Mouse (Mus musculus) left cerebral cortex, postnatal 25 days (tissue): ENCODE results near the gene Anapc2. TPM values are rescaled to one million over a fixed set of nuclear protein-coding genes. Genes with fewer than 3 reads are reported as not detected.

Experiments
- DNase-seq, 2 experiments: peaks; one replicate each; pipeline ENCODE4 v3.0.0; 2022; ENCODE audit warnings: low spot score in 2 of 2, mixed read lengths in 1 of 2
- intact Hi-C: fragments of 180-260 bp; cut with DNase I; formaldehyde crosslinking; loops from one replicate; pipeline ENCODE4 v1.15.1; 2025
- total RNA-seq, 2 experiments: library from RNA; stranded (reverse); gene quantifications; 2 replicates each; pipeline ENCODE4 v1.2.3; 2021

Gene Anapc2
- 10 to 100 TPM; 73.0 to 77.2 TPM for total RNA-seq

DNA sequence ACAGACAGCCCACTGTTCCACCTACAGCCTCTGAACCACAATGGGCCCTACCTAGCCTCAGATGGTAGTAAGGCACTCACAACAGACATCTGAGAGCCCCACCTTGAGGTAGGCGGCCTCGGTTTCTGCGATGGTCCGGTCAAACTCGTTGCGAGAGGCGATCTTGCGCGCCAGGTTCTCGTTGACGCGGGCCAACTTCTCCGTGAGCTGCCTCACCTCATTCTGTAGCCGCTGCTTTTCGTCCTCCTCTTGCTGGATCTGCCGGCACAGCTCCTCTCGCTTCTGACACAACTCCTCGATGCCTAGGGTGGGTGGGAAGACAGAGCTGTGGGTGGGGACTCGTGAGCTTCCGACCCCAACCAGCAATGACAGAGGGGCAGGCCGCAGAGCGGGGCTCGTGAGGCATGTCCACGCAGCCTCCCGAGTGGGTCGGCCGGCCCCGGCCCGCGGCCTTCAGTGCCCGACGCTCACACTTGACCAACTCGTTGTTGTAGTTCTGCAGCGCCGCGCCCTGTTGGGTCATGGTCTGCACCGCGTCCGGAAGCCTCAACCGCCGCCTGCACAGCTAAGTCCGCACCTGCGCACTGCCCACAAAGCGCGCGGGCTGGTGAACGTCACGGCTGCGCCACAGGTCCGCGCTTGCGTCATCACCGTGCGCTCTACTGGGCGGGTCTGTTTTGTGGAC is at the start of gene Anapc2, which contains the start of gene Ssna1:
Gene Anapc2 (plus strand): TSS at position 652 of the 685 bp plus-strand sequence.
Gene Ssna1 (minus strand): TSS at position 612 of the 685 bp plus-strand sequence.
- intact Hi-C loops, result loop anchor here (1.0 to 5.0 kb wide), 3 partner anchors 9 to 80 kb away; partner anchors contain the start of gene Man1b1
- DNase-seq, result peak; percentile 98 to 99

- DNase-seq, result peak; percentile 76 to 79
- intact Hi-C loops, result loop anchor here (2.0 kb wide), 2 partner anchors 13 to 31 kb away; partner anchors contain the start of genes Nelfb and Tmem203
These were observed 48.4 kb upstream of the Anapc2 start for GRCm38 (mm10) chr2:25223681-25224491.

DNA sequence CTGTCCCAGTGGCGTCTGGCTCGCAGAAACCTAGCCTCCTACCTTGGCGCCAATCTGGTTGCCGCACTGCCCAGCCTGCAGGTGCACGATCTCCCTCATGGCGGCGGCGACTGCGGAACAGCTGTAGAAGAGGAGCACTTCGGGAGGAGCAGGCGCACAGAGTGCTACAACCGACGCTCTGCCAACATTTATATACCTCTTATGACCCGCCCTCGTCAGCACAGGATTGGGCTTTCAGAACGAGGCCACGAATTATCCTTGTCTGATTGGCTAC is 47.8 kb upstream of the Anapc2 start, which contains the start of gene Tubb4b:
Gene Tubb4b (minus strand): TSS at position 211 of the 274 bp plus-strand sequence.
- intact Hi-C loops, result loop anchor here (2.0 kb wide), 2 partner anchors 14 to 30 kb away; partner anchors contain the start of genes Nelfb and Tmem203
- no peak for DNase-seq

DNA sequence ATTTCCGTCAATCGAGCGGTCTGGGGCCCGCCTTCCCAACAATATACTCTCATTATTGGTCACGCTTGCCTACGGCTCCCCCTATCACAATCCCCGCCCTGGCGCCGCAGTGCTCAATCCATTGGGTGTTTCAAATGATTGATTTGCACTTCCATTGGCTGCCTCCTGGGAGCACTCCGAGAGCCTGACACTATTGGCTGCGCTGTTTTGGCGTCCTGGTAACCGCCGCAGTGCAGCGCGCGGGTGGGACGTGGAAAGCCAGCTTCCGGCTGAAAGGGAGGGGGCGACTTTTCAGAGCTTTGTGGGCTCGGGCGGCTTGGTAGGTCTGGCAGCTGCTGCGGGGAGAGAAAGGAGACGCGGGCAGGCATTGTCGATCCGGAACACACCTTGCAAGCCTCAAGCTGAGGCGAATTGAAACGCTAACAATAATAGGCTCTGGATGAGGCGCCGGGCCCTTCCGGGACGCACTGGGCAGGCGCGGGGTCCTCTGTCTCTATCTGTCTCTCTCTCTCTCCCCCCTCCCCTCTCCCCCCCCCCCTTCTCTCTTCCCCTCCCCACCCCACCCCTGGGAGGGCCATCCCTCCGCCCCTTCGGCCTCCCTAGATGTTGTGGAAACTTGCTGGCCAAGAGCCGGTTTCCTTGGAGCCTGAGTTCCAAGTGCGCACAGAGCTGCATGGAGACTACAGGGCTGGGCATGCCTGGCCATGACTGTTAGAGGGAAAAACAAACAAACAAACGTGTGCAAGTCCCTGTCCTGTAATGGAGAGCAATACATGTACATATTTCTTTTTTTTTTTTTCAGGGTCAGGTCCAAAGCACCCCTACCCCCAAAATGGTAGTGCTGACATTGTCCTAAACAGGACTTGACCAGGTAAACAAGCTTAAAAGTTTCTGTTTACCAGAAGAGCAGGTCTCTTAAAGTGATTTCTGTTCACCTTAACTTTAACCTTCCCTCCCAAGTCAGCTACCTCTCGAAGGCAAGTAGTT is 47.2 kb upstream of the Anapc2 start:
- intact Hi-C loops, result loop anchor here (2.0 kb wide), 2 partner anchors 14 to 30 kb away; partner anchors contain the start of genes Nelfb and Tmem203

DNA sequence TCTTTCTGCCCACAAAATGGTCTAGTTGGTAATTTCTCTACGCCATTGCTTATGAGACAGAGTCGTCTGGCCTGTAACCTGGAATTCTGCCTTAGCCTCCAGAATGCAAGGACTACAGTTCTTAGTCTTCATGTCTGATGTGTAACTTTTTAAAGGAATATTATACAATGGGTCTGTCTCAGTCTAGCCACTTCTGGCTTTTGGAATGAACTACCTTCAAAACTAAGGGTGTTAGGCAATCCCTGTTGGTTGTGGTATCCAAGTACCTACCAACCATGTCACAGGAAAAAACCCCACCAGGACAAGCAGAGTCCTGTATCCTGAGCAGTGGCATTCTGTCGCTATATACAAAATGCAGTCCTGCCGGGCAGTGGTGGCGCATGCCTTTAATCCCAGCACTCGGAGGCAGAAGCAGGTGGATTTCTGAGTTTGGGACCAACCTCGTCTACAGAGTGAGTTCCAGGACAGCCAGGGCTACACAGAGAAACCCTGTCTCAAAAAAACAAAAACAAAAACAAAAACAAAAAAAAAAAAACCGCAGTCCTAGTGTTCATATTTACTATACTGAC is 46.4 kb upstream of the Anapc2 start:
- intact Hi-C loops, result loop anchor here (2.0 kb wide), 2 partner anchors 15 to 29 kb away; partner anchors contain the start of genes Nelfb and Tmem203

More for the DNA sequence above, 47.2 kb upstream of the Anapc2 start:
- peak; percentile 98 to 100 for DNase-seq

DNA sequence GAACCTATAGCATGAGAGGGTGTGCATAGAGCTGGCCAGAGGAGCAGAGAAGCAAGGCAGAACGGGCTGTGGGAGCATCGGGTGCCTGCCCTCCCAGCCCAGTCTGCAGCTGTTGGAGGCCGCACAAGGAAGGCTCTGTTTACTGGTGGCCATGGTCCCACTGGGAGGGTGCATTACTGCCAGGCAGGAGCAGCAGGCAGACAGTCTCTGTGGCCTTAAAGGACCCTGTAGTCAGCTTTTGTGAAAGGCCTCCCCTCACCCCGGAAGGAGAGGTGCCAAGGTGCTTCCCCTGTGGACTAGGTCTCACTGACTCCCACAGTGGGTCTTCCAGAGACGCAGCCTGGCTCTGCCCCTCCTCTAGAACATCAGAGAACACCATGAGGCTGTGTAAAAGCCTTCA is 45.4 kb upstream of the Anapc2 start:
- DNase-seq, result peak; percentile 39 to 60
- intact Hi-C loops, result no loop called here

More for the DNA sequence above, 46.4 kb upstream of the Anapc2 start:
- no peak for DNase-seq

DNA sequence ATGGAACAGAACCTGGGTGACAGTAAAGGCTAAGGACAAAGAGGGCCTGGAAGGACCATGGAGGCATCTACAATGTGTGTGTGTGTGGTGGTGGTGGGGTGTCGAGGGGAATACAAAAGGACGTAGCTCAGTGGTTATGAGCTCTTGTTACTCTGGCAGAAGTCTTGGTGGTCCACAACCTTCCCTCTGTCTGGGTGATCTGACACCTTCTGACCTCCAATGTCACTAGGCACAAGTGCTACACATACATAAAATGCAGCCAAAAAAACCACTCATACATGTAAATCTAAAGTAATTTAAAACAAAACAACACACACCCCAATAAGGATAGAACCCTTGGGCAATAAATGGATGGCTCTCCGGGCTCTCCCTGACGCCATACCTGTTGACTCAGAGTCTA is 44.9 kb upstream of the Anapc2 start:
- intact Hi-C loops, result no loop called here
- no peak for DNase-seq

DNA sequence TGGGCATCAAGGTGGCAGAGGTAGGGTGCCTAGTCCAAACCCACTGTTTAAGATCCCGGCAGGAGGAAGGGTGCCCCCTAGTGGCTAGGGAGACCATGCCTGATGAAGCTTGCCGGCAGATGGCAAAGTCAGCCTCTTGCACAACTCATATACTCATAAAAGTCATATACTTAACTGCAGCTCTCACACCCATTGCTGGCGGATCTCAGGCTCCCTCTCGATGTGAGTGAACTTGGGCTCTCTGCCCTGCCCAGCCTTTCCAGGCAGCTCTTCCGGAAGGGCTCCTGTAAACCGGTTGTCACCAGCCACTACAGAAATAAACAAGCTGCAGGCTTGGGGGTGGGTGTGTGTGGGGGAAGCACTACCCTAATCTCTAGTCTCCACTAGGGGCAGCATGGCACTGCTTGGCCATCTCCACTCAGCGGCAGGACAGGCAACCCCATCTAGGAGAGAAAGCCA is 43.8 kb upstream of the Anapc2 start:
- intact Hi-C loops, result loop anchor here (1.0 kb wide), 1 partner anchor 35 kb away; no protein-coding TSS in a partner anchor
- peak; percentile 84 to 92 for DNase-seq

DNA sequence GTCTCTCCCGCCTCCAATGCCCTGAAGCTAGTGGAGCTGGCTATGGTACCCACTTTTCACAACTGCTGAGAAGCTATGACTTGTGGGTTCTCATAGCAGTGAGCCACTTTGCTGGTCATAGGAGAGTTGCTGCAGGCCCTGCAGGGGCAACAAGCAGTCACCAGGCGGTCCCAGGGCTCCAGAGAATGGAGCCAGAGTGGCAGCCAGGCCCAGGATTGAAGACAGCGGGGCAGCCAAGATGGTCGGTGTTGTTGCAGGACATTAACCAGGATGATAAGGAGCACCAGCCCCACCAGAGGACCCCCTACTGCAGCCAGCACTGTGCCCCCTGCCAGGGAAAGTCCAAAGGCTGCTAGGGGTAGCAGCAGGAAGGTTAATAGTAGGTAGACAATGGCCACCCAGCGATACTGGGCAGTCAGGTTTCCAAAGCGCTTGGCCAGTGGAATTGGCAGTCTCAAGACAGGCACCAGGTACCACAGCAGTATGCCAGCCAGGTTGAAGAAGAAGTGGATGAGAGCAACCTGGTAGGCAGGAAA is 43.2 kb upstream of the Anapc2 start:
- intact Hi-C loops, result loop anchor here (1.0 kb wide), 1 partner anchor 36 kb away; no protein-coding TSS in a partner anchor
- DNase-seq, result no peak

- intact Hi-C loops, result no loop called here
- no peak for DNase-seq
These were observed 42.7 kb upstream of the Anapc2 start for GRCm38 (mm10) chr2:25229582-25229981.

- DNase-seq, result no peak
- intact Hi-C loops, result no loop called here
These were observed 41.7 kb upstream of the Anapc2 start for GRCm38 (mm10) chr2:25230581-25230980.

GRCm38 (mm10) chr2:25231038-25231437 is 41.2 kb upstream of the Anapc2 start:
- DNase-seq, result no peak
- intact Hi-C loops, result no loop called here

- intact Hi-C loops, result no loop called here
- DNase-seq, result no peak
These were observed 38.9 kb upstream of the Anapc2 start for GRCm38 (mm10) chr2:25233421-25233820.

DNA sequence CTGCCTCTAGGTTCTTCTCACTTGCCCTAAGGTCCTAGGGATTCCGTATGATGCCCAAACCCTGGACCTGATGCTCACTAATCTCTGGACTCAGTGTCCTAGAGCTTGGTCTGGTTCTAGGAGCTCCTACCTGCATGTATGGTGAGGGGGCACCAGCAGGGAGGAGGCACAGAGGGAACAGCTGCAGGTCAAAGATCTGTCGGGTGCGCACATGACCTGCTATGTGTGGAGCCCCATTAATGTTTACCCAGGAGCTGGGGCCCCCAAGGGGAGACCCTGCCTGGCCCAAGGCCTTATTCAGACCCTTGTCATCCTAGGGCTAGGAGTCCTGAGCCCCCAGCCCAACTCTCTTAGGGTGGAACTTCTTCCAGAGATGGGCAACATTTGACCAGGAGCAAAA is 38.2 kb upstream of the Anapc2 start, which contains the start of gene Slc34a3:
Gene Slc34a3 (minus strand): TSS at position 315 of the 400 bp plus-strand sequence.
- intact Hi-C loops, result no loop called here
- DNase-seq, result no peak

DNA sequence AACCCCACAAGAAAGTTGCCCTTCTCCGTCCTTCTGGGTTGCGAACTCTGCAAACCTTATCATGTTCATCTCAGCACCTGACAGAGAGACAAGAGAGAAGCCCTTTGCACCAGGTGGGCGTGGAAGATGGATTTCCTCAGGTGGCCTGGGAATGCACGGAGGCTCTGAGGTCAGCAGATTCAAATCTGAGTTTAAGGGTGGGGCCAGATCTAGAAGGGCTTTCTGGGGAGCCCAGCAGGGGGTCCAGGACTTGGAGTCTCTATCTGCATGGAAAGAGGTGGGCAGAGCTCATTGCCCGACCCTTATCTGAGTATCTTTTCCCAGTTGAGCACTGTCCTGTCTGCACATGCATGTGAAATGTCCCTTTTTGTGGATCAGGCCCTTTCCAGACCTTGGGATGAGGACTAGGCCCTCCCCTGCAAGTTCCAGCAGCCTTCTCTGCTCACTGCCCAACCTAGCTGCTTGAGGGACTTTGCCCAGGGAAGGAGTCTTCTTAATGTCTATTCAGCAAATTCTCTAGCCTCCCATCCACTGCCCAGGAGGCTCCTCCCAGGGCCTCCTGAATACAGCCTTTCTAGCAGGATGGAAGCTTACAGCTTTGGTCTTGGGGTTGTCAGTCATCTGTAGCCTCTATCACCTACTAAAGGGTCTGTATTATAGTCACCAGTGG is 37.6 kb upstream of the Anapc2 start:
- intact Hi-C loops, result no loop called here
- no peak for DNase-seq

GRCm38 (mm10) chr2:25236614-25237013 is 35.7 kb upstream of the Anapc2 start, which contains the start of gene Rnf224:
TSS of gene Rnf224 (minus strand) at chr2:25236787.
- intact Hi-C loops, result no loop called here
- no peak for DNase-seq

DNA sequence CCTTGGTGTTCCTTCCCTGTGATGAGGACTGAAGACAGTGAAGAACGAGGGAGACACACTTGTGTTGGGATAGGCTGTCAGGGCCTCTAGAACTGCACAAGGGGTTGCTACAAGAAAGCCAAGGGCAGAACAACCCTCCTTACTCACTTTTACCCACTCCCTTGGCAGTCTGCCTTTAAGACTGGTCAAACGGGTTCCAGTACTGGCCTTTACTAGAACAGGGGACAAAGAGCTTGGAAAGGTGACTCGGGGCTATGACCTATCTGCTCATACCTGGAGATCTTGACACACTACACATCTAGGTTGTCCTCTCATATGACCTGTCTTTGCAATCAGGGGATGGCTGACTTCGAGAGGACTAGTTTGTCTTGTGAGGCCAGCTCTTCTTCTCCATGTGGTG is 34.8 kb upstream of the Anapc2 start:
- DNase-seq, result no peak
- intact Hi-C loops, result no loop called here

- intact Hi-C loops, result no loop called here
- no peak for DNase-seq
These were observed 34.2 kb upstream of the Anapc2 start for GRCm38 (mm10) chr2:25238106-25238505.
